Mouse (Mus musculus) embryo, embryonic 10 days (tissue): ENCODE data around the gene Shroom3.

ENCODE experiments used
- DNase-seq: peaks from one replicate; pipeline ENCODE4 v3.0.0-alpha.2; 2015; ENCODE audit warnings: low spot score

Shroom3 gene

DNA sequence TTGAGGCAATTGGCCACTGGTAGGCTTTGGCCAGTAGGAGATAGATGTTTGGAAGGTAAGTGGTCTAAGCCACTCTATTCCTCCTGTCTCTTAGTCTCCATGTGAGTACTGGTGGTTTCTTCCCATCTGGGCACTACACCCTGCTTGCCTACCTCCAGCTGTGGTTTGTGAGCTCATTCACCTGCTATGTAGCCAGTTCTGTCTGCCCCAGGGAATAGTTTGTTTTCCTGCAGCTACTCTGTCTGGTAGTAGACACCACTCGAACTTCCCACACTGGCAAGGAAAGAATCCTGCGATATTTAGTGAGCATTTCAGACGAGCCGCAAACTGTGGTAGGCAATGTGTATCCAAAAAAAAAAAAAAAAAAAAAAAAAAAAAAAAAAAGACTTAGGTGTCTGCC is 68.3 kb downstream of the Shroom3 start:
- no peak for DNase-seq

DNA sequence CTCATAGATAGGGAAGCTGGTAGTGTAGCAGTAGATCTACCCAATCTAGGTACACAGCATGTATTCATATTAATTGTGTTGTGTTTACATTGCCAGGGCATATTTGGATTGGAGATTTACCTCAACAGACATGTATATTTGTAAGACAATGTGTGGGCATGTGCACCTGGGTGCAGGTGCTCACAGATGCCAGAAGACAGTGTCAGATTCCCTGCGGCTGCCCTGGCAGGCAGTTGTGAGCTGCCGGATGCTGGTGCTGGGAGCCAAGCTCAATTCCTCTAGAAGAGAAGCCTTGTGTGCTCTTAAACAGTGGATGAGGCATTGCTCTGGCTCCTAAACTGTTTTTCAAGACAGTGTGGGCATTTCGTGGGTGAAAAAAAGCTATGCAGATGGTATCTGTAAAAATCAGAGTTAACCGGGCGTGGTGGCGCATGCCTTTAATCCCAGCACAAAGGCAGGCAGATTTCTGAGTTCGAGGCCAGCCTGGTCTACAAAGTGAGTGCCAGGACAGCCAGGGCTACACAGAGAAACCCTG is 72.1 kb downstream of the Shroom3 start:
- DNase-seq, result no peak

DNA sequence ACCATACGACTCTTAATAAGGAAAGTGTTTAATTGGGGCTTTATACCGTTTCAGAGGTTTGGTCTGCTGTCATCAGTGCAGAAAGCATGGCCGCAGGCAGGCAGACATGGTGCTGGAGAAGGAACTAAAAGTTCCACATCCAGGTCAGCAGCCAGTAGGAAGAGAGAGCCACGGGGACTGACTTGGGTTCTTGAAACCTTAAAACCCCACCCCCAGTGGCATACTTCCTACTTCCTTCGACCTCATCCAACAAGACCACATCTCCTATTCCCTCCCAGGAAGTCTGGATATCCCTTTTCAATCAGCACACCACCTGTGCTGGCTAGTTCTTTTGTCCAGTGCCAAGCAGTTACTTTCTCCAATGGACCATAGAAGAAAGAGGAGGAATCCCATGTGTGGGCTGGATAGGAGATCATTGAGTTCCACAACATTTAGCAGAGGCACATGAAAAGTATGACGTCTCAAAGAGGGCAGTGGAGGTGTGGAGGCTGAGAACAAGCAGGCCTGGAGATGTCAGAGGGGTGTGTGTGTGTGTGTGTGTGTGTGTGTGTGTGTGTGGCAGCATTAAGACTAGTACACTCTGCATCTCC is 76.0 kb downstream of the Shroom3 start:
- no peak for DNase-seq

DNA sequence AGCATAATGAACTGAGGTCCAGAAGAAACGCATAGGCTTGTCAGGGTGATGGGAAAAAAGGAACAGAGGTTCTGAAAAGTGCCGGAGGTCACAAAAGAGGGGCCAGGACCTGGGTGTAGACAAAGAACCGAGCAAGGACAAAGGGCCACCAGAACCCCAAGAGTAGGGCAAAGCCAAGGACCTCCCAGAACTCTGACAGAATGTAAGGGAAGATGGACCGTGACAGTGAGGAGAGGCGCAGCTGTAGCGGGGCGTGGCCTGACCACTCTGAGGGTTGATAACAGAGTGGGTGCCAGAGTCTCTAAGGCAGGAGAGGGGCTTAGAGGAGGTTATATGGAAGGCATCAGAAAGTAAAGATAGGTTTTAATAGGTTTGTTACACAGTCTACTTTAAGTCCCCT is 77.3 kb downstream of the Shroom3 start:
- no peak for DNase-seq

DNA sequence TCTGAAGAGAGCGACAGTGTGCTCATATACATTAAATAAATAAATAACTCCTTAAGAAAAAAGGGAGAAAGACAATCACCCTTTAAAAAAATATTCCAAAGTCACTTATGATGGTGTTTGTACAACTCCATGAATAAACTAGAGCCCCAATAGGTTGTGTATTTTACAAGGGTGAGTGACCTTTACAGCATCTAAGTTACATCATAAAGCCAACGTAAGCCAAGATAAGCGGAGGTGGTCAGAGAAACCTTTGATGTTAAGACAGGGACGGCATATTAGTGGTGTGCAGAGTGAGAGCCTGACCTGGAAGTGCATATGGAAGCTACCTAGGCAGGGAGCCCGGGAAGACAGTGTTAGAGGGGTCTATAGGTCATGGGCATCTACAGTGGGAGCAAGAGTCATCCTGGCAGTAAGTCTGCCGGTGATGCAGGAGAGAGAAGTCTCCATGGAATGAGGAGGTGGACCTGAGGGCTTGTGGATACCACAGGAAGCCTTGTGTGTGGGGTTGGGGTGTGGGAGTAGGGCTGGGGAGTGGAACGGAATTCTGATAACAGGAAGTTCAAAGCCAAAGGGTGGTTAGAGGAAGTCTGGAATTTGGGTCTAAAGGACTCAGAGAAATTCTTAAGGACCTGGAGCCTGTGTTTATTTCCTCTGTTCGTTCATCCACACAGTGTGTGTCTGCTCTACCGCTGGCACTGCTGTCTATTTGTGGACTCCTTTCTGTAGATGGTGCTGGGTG is 78.5 kb downstream of the Shroom3 start:
- DNase-seq, result no peak

DNA sequence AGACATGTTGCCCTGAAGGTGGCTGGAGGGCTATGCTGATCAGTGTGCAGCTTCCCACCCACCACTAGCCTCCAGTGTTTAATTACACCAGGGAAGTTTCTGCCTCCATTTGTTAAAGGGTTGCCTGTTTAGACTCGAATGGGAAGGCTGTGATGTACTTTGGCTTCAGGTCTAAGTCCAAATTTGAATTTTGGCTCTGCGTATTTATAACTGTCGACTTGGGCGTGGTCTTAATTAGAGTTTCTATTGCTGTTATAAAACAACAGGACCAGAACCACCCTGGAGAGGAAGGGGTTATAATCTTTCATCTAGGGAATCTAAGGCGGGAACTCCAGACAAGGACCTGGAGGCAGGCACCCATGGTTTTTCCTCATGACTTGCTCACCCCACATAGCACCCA is 79.2 kb downstream of the Shroom3 start:
- DNase-seq, result no peak

DNA sequence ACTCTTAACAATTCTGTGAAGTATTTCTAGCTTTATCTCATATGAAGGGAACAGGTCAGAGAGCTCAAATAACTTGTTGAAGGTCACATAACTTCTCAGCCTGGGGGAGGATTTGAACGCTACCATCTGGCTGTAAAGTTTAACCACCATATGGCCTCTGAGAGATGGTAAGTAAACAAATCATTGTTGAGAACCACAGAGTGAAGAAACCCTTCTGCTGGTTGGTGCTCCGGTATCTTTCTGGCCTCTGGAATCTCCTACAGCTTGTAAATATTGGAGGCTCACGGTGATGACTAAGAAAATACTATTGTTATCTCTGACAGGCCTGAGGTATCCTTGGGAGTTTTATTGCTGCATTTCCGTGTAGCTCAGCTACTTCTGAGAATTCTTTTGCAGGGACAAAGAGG is 80.3 kb downstream of the Shroom3 start:
- DNase-seq, result peak; percentile 60

DNA sequence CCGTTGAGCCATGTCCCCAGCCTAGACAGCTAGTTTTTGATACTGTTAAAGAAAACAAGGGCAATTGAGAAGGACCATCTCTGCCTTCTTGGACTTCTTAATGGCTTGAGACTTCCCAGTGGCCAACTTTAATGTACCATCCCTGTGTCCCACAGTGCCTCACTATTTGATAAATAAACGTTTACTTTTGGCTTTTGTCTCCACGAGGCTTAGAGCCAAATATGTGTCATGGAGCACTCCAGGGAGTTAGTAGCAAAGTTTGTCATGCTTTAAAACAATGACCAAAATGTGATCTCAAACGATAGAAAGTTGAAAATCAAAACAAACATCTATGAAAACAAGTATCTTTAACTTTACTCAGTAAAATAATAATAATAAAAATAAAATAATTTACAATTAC is 83.1 kb downstream of the Shroom3 start:
- no peak for DNase-seq

DNA sequence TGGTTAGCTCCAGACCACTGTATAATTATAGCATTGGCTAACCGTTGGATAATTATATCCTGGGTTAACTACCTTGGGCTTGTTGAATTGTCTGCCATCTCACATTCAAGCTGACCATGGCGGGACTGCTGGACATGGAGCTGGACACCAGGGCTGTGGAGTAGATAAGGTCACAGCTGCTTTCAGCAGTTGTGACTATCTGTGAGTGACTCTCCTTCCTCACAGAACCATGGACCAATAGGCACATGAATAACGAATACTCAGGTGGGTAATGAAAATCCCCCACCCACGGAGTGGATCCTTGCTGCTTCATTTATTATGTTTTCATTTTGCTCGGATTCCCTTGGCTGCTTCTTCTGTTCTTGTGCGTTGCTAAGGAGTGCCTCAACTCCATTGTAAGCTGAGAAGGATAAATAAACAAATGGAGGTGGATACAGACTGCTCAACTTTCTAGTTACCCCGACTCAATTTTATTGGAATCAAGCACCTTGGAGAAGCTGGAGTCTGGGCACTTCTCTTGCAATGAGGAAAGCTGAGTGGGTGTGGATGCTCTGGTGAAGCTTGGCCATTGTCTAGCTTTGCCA is 84.1 kb downstream of the Shroom3 start:
- no peak for DNase-seq

DNA sequence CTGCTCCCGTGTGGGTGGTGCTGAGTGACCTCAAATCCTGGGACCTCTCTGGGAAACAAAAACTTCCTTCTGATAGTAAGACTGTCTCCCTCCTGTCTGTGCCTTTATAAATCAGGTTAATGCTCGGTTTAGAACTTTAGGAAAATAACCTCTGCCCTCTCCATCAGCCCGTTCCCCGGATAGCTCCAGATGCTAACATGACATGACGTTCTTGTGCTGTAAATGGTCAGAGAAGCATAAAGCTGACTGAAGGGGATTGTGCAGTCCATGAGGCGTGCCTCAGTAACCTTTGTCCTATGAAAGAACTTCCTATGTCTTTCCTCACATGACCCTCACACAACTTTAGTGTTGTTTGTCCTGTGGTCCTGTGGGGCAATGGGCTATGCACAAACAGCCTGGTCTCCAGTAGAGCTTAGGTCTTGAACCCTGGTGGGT is 84.6 kb downstream of the Shroom3 start:
- DNase-seq, result peak; percentile 28

DNA sequence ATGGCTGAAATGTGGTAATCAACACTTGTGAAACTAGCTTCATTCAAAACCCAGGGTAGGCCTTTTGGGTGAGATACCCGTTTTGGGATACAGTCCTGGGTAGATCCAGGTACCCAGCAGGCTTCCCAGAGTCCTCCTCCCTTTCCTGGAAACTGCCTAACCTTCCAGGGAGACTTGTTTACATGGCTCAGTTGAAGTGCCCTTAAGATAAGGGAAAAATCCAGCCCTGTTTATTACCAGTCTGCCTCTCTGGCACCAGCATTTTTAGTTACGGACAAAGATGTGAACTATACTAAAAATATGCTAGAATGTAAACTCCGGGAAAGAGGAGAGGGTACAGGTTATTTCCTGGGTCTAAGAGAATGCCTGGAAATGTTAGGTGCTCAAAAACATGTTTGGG is 90.6 kb downstream of the Shroom3 start:
- no peak for DNase-seq

DNA sequence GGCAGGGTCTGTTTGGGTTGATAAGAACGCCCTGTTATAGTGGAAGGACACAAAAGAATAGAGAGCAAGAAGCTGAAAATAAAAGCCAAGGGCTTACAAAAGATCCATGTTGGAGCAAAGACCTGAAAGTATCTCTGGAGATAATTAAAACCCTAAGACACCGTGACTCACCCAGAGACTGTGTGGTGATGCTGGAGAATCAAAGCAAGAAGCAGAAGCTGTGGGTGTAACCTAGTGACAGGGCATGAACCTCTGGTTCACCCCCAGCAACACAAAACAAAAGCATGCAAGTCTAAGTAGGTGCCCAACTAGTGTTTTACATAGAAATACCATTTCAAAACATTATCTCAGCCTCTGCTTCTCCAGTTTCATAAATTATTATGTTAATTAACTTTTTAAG is 91.2 kb downstream of the Shroom3 start:
- no peak for DNase-seq

DNA sequence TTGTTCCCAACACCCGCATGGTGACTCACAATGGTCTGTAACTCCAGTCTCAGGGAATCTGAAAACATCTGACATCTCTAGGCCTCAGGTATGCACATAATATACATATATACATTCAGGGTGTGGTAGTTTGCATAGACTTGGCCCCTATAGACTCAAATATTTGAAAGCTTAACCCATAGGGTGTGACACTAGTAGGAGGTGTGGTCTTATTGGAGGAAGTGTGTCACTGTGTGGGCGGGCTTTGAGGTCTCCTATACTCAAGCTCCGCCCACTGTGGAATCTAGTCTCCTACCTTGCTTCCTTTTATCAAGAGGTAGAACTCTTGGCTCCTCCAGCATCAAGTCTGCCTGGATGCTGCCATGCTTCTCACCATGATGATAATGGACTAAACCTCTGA is 91.7 kb downstream of the Shroom3 start:
- DNase-seq, result no peak

DNA sequence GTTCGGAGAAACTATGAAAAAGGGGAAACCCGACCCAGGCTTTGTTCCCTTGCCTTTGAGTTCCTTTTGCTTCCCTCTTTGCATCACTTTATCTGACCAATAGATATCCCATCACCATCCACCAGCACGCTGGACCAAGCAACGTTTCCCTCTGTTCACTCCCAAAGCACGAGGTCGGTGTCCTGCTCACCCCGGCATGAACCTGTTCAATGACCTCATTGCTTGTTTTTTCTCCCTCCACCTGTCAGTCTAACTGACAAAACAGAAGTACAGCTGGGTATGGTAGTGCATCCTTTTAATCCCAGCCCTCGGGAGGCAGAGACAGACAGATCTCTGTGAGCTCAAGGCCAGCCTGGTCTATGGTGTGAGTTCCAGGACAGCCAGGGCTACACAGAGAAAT is 95.2 kb downstream of the Shroom3 start:
- no peak for DNase-seq

DNA sequence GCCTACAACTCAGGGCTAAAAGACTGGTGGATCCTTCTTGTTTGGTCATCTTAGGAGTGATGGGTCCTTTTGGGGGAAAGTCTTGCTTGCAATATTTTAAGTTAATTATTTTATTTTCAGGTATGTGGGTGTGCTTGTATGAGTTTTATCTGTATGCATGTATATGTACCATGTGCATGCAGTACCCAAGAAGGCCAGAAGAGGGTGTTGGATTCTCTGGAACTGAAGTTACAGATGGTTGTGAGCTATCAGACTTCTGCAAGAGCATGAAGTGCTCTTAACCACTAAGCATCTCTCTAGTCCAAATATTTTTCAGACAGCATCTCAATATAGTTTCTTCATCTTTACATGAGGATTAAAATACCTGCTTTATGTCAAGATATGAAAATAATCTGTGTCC is 97.8 kb downstream of the Shroom3 start:
- DNase-seq, result no peak

DNA sequence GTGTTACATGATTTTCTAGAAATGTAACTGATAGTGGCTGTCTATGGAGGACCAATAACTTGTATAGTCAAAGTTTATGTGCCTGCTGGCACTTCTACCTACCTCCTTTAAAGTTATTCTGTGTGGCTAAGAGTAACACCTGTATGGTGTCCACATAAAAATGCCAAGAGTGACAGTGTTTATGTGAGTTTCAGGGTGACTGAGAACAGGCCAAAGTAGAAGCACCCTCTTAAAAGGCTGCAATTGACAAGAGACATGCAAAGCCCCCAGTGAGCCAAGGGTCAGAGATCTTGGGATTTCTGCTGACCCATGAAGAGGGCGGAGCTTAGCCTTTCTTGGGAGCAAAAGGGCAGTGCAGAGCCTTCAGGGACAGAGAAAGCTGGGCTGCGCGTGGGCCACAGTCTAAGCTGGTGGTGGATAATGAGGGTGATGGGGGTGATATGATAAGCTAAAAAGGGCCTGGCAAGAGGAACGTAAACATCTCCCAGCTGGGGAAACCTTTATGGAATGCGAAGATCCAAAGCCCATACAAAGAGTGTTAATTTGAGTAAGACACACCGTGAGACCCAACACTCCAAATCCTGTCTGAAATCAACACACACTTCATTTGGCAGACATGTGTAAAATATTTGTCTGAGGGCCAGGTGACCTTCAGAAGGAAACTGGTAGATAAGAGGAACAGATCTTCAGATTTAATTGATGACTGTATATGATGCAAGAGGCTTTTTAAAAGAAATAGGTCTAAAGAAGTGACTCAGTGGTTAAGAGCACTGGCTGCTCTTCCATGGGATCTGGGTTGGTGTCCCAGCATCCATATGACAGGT is 101.0 kb downstream of the Shroom3 start:
- DNase-seq, result peak; percentile 81

DNA sequence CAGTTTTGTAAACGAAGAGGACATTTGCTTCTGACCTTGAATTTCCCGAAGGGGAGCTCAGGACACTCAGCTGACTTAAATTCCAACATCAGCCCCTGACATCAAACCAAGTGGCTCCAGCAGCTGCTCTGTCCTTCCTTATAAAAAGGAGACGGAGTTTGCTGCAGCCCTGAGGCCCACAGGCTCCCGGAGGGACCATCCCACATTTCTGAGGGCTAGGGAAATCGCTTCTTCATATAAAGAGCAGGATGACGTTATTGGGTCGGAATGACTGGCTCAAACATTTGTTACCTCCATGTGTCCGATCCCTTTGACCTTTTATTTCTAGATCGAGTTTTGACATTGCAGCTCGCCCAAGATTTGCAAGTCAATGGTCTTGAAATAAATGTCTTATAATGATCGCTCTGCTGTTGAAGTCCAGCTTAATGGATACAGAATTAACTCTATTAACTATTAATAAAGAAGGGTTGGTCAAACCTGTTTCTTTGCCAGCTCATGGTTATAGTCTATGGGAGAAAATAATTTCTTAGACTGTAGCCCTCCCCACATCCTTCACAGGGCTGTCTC is 102.7 kb downstream of the Shroom3 start:
- no peak for DNase-seq

DNA sequence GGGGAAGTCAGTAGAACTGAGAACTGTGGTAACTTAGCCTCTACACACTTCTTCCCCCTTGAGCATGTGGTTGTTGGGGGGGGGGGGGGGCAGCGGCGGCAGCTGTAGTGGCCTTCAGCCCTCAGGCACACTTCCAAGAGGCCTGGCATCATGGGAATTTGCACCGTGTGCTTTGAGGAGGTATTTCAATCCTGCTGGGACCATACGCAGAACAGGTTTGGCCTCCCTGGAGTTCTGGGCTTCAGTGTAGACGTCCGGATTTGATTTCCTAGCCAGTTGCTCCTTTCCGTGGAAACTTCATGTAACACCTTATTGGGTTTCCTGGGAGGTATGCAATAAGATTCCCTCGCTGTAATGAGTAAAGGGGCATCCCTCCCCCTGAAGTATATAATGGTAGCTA is 105.8 kb downstream of the Shroom3 start:
- no peak for DNase-seq

DNA sequence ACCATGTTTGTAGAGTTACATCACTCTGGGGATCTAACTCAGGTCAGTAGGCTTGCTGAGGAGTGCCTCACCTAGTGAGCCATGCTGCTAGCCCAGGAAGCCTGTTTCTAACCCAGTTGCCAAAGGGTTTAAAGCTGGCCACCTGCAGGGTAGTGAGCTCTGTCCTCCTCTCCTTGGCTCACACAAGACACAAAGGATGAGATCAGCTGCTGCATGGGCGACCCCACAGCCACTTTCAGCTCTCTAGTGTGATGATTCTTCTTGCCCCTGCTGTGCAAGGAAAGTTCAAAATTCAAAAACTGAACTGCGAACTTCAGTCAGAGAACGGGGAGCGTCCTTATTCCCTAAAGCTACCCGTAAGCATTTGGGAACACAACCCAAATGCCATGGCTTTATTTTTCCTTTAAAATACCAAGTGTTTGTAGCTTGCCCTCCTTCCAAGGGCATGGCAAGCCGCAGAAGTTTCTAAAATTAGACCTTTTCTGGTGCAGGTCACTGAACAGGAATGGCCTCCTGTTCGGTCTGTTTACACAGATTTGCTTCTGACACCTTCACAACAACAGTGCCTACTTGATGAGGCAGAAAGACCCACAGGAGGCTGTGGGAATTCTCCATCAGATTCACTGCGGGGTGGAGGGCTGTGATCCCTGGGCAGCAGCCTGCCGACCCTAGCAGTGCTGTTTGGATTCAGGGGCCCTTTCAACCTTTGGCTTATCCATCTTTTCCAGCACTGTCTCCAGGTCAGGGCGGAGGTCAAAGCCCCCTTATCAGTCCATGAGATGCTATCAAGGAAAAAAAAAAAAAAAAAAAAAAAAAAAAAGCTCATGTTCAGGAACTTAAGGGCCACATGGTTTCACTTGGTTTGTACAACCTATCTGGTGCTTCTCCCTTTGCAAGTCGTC is 113.1 kb downstream of the Shroom3 start:
- peak; percentile 59 for DNase-seq

DNA sequence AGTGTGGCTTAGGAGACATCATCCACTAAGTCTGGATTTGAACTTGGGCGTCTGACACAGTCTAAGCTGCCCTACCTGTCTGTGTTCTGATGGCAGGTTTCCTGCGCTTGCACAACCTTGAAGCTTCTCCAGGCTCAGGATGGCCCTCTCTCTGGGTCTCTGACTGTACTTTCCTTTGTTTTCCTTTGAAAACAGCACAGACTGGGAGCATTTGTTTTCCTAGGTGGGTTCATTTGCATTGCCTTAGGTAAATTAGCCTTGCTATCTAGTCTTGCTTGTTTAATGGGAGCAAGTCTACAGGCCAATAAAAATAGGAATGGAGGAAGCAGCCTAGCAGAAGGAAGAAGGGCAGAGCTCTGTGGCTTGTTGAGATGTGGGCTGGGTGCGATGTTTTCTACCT is 114.7 kb downstream of the Shroom3 start:
- no peak for DNase-seq

DNA sequence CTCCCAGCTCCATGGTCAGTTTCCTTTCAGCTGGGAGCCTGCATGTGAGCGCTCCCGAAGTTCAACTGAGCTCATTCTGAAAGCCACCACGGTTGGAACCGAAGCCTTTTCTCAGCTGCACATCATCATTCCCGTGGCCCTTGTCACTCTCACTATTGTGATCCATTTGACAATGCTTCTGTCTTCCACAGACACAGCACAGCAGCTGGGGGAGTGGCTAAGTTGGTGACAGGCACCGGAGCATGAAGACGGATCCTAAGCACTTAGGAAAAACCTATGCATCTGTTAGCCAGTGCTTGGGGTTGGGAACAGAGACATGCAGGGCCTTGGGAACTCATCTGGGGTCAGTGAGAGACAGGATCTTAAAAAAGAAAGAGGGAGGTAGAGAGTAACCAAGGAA is 121.1 kb downstream of the Shroom3 start:
- peak; percentile 59 for DNase-seq
